Mouse (Mus musculus): ENCODE measurements around the gene Cdc42bpg.

DNA sequence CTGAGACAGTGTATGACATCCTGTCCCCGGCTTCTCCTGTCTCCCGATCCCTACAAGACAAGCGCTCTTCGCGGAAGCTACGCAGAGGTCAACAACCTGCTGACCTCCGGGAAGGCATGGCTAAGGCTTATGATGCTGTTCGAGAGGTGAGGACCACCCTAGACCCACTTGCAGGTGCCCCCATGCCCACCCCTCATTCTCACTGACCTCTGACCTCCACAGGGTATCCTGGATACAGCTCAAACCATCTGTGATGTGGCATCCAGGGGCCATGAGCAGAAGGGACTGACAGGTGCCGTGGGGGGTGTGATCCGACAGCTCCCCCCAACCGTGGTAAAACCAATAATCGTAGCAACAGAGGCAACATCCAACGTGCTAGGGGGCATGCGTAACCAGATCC, 44.9 kb upstream of the Cdc42bpg start:
- TF ChIP-seq POLR2A (IDR thresholded peaks at IDR 0.05; ENCODE audit: borderline replicate concordance, low read depth, low read length), result no peak
- TF ChIP-seq CTCF (IDR thresholded peaks at IDR 0.05; ENCODE audit: low read depth, low read length), result no peak
